21 mouse cellular contexts compared by ENCODE assay signal in the genomic region with DNA sequence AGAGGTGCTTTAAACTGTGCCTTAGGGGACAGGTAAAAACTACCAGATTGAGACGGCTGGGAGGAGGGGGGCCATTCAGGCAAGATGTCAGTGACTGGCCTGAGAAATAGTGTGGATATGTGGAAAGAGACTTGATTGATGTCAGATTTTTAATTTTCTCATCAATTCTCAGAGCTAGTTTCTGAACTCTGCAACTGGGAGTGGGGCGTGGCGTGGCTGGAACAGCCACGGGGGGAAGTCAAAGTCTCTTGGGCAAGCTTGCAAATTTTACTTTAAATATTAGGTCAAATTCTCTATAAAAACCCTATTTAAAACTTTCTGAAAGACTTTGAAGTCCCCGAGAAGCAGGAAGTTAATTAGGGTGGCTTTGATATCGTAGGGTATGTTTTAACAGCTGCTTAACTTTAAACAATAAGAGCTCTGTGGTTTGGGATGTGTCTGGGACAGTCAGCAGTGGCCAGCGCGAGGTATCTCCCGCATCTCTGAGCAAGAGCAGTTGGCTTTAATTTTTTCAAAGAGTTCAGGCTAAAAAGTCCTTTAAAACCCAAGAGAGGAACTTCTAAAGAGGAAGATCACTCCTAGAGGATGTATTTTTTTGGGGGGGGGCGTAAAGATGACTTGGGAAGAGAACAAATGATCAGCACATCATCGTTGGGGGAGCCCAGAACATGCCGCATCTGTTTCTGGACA.
DNase-seq lines count a peak whose midpoint lies in the region; ATAC-seq and TF ChIP-seq lines count a peak whose summit lies in the region.
"Had no signal": no experiment of that assay in that cellular context is flagged by ENCODE, and none has a peak within 500 bp of the region (broad histone marks: within the 10 kb centered on the region; RNA-seq: fewer than 3 reads in every experiment).

No protein-coding gene starts in this region.

- H3ac ChIP-seq in C2C12 (ENCODE audit: control insufficient read depth, insufficient read length, low read depth), result no peak overlapping the region

- H3K9ac ChIP-seq in hindbrain, embryonic 12.5 days, result no peak overlapping the region
- H3K9ac ChIP-seq in hindbrain, postnatal 0 days (replicated peaks; ENCODE audit: low read length), result no peak overlapping the region
- H3K9ac ChIP-seq: embryonic facial prominence, embryonic 15.5 days; heart, embryonic 12.5 days; hindbrain, embryonic 15.5 days had no signal

- no peaks in the 10 kb centered on the region for H3K9me3 ChIP-seq in hindbrain, embryonic 12.5 days (replicated peaks)
- no peaks in the 10 kb centered on the region for H3K9me3 ChIP-seq in hindbrain, postnatal 0 days (ENCODE audit: low read length)
- H3K9me3 ChIP-seq: embryonic facial prominence, embryonic 15.5 days; forebrain, embryonic 10.5 days; heart, embryonic 12.5 days; hindbrain, embryonic 10.5 days; hindbrain, embryonic 15.5 days had no signal

- TF ChIP-seq POLR2A in brain, embryonic 14.5 days (IDR thresholded peaks at IDR 0.05; ENCODE audit: borderline replicate concordance, extremely low read depth, insufficient read depth, insufficient read length, poor library complexity, severe bottlenecking), result no peak

- no peaks in the 10 kb centered on the region for H3K79me3 ChIP-seq in C2C12 (ENCODE audit: low read depth)

- no peak overlapping the region for H3K27ac ChIP-seq in hindbrain, embryonic 12.5 days
- H3K27ac ChIP-seq in hindbrain, postnatal 0 days, result no peak overlapping the region
- H3K27ac ChIP-seq: embryonic facial prominence, embryonic 15.5 days; forebrain, embryonic 10.5 days; heart, adult 2 months; hindbrain, embryonic 10.5 days; hindbrain, embryonic 15.5 days had no signal

- no peak for ATAC-seq in hindbrain, embryonic 12.5 days (ENCODE audit: low FRiP score)
- no peak for ATAC-seq in hindbrain, postnatal 0 days
- ATAC-seq: forebrain, embryonic 14.5 days had no signal

- H3K4me2 ChIP-seq in hindbrain, embryonic 12.5 days (replicated peaks), result no peak overlapping the region
- H3K4me2 ChIP-seq in hindbrain, postnatal 0 days (ENCODE audit: low read depth, low read length), result no peak overlapping the region
- H3K4me2 ChIP-seq: embryonic facial prominence, embryonic 15.5 days; heart, embryonic 12.5 days; hindbrain, embryonic 15.5 days had no signal

- WGBS in hindbrain, embryonic 12.5 days, result 72% methylated on average over 12 of the region's 12 CpGs
- WGBS in hindbrain, postnatal 0 days, result 79% methylated on average over 12 of the region's 12 CpGs

- peak; percentile 80 for DNase-seq in heart, adult 11 months
- no peak for DNase-seq in heart, adult 8-10 months (ENCODE audit: low spot score)
- peak; percentile 14 for DNase-seq in kidney, postnatal 14 days
- DNase-seq in kidney, adult 18-20 months, result no peak
- DNase-seq in brain, embryonic 14.5 days (ENCODE audit: low read depth), result peak; percentile 28
- no peak for DNase-seq in hindbrain, postnatal 0 days (ENCODE audit: low spot score)
- DNase-seq: adrenal gland, adult 8-10 months; adrenal gland, postnatal 36 days; cerebellum, adult 11 months; cerebellum, adult 8-10 months; cerebellum, postnatal 14 days; heart, adult 2 months had no signal

- H3K27me3 ChIP-seq in C2C12 (ENCODE audit: control insufficient read depth, insufficient read depth, insufficient read length), result no peaks in the 10 kb centered on the region
- no peaks in the 10 kb centered on the region for H3K27me3 ChIP-seq in hindbrain, embryonic 12.5 days
- no peaks in the 10 kb centered on the region for H3K27me3 ChIP-seq in hindbrain, postnatal 0 days (ENCODE audit: insufficient read depth, low read length)
- H3K27me3 ChIP-seq: embryonic facial prominence, embryonic 15.5 days; heart, embryonic 12.5 days; hindbrain, embryonic 15.5 days had no signal

- no peak for TF ChIP-seq CTCF in C2C12 (IDR thresholded peaks at IDR 0.05; ENCODE audit: control insufficient read depth, insufficient read depth, insufficient read length)
- TF ChIP-seq CTCF in brain, embryonic 14.5 days (IDR thresholded peaks at IDR 0.05; ENCODE audit: borderline replicate concordance, extremely low read depth, insufficient read depth, insufficient read length), result no peak
- no peak for TF ChIP-seq CTCF in hindbrain, postnatal 0 days (IDR thresholded peaks at IDR 0.05; ENCODE audit: low read depth)

- H3K4me1 ChIP-seq in hindbrain, embryonic 12.5 days, result no peaks in the 10 kb centered on the region
- H3K4me1 ChIP-seq in hindbrain, postnatal 0 days (ENCODE audit: insufficient read depth, low read length), result no peaks in the 10 kb centered on the region; the same call in 1 of the 2 replicates
- H3K4me1 ChIP-seq: heart, embryonic 12.5 days had no signal

- no peaks in the 10 kb centered on the region for H3K36me3 ChIP-seq in C2C12 (ENCODE audit: control insufficient read depth, insufficient read depth)
- H3K36me3 ChIP-seq in hindbrain, embryonic 12.5 days, result no peaks in the 10 kb centered on the region
- H3K36me3 ChIP-seq in hindbrain, postnatal 0 days (ENCODE audit: insufficient read depth, low read length), result no peaks in the 10 kb centered on the region
- H3K36me3 ChIP-seq: embryonic facial prominence, embryonic 15.5 days; forebrain, embryonic 10.5 days; heart, embryonic 12.5 days; hindbrain, embryonic 10.5 days; hindbrain, embryonic 15.5 days had no signal

- H3K79me2 ChIP-seq in C2C12 (ENCODE audit: control insufficient read depth, insufficient read depth), result no peaks in the 10 kb centered on the region

- H3K4me3 ChIP-seq in C2C12 (ENCODE audit: insufficient read depth, poor library complexity, severe bottlenecking), result no peak overlapping the region
- H3K4me3 ChIP-seq in hindbrain, embryonic 12.5 days, result no peak overlapping the region
- no peak overlapping the region for H3K4me3 ChIP-seq in hindbrain, postnatal 0 days (ENCODE audit: low read length)
- H3K4me3 ChIP-seq: embryonic facial prominence, embryonic 15.5 days; erythroblast, embryonic 14.5 days; forebrain, embryonic 10.5 days; heart, adult 2 months; heart, embryonic 12.5 days; hindbrain, embryonic 10.5 days; hindbrain, embryonic 15.5 days had no signal

TF ChIP-seq in C2C12, 6 proteins besides CTCF, POLR2A, EP300 and RAD21:
- TF ChIP-seq MAX (IDR thresholded peaks at IDR 0.05), result no peak
- no peak for TF ChIP-seq MYOG (IDR thresholded peaks at IDR 0.05; ENCODE audit: control insufficient read depth, extremely low read depth, insufficient read length)
- TF ChIP-seq FOSL1 (IDR thresholded peaks at IDR 0.05; ENCODE audit: insufficient read depth, low read length, poor library complexity, severe bottlenecking), result no peak
- no peak for TF ChIP-seq CEBPB (IDR thresholded peaks at IDR 0.05; ENCODE audit: low read depth)
- peak; percentile 17 for TF ChIP-seq MYOD1 (IDR thresholded peaks at IDR 0.05; ENCODE audit: control insufficient read depth, insufficient read length, low read depth)
- TF ChIP-seq USF1 (IDR thresholded peaks at IDR 0.05; ENCODE audit: low read depth), result no peak
TF ChIP-seq in C2C12: peak in this region for 1.

Comparison
In these comparisons a context has a peak if more than half of its experiments do, and no peak if none do; other contexts are left out.
1. DNase-seq: peak in heart, adult 11 months (single experiment), kidney, postnatal 14 days (single experiment) and brain, embryonic 14.5 days (single experiment); none in heart, adult 8-10 months (single experiment), kidney, adult 18-20 months (single experiment) and hindbrain, postnatal 0 days (single experiment).